Mouse (Mus musculus): Measurements from ENCODE around the gene Erv3.
A peak's percentile ranks its signal among the peaks of the same experiment; 100 is the strongest.

The Erv3 gene

DNA sequence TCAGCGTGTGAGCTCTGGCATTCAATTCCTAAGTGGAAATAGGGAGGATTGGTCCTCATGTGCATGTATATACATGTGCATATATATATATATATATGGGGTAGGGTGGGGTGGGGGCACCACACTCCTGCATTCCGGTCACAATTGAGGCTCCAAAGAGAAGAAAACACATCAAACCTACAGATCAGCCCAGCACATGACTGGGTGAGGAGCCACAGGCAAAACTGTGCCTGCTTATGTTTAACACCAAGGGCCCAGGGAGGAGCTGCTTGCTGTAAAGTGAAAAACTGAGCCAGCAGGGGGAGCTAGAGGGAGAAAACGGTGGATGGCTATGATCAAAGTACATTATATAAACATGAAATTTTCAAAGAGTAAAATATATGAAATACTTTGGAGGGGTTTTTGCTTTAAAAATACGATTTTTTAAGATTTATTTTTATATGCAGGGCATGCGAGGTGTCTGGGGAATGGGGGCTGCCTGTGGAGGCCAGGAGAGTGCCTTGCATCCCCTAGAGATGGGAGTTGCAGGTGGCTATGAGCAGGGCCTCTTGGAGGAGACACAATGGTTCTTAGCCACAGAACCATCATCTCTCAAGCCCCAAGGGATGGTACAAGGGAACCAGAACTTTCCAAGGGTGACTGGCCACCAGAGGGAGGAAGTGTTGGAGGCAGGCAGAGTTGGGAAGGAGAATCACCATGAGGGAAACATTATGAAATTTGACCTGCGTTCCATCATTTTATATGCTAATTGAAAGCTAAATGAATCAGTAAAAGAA, 38.4 kb downstream of the Erv3 start:
- peak; percentile 91 for DNase-seq

GRCm38 (mm10) chr2:131820088-131820675, 39.4 kb downstream of the Erv3 start:
- peak; percentile 86 for DNase-seq

DNA sequence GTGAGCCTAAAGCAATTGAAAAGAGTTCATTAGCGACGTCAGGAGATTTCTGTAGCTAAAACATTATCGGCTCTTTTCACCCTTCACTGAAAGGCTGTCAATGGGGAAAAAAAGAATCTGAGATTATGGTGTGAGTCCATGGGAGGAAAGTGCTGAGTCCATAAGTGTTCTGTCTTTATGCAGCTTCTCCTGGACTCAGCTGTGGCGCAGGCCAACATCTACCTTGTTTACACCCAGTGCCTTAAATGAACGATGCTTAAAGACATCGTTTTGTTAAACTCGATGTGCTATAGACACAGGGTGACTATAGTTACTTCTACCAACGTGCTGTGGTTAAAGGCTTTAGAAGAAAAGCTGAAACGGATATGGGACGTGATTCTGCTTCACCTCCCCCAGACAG, 45.2 kb downstream of the Erv3 start:
- no peak for DNase-seq

DNA sequence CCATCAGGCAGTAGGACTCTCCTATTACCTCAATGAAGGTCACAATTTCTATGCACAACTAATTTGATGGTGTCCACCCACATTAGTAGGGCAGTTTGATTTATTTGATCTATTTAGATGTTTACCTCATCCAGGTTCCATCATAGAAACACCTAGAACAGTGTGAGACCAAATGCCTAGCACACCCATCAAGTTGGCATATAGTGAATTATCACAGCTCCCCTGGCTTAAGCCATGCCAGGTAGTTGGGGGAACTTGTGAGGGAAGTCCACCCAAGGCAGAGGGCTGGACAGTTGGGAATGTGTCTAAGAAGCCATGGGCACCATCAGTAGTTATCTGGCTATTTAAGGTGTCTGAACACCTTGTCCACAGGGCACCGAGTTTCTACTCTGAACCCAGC, 46.1 kb downstream of the Erv3 start:
- no peak for DNase-seq

DNA sequence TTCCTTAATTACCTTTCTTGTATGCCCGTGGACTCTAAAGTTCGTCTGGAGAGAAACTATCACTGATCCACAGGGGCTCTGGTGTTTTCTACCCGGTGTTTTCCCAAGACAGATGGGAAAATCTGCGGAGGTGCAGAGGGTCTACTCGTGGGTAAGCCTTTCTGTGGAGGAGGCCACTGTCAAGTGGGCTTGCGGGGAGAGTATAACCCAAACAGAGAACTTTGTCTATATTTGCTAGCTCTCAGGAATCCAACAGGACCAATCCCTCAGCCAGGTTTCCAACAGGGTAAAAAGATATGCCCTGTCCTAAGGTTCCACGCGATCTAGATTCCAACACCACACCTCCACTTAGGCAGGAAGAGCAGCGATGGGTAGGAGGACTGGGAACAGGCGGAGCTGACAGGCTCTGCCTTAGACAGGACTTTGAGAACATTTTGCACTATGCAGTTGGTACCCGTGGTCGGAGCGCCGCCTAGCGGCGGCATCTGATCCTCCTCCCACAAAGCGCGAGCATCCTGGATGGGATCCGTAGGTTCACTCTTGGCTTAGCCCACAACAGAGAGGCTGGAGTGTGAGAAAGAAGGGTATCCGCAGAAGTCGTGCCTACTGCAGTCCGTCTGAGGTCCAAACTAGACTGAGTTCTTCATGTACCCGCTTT, 46.9 kb downstream of the Erv3 start:
- peak; percentile 71 for DNase-seq

GRCm38 (mm10) chr2:131811607-131812006, 47.9 kb downstream of the Erv3 start:
- no peak for DNase-seq

DNA sequence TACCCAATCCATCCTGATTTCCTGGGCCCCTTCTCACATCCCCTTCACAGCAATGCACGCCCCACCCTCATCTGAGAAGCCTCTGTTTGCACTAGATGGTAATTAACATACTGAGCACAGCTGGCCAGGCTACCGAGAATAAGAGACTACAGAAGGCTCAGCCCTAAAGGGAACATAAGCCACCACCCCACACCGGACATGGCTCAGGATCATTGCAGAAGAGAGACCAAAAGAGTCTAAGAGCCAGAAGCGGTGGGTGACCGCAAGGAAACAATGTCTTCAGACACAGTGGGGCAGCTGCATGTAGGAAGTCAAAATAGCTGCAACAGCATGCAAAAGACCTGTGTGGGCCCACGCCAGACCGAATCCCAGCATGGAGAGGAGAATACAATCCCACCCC, 50.7 kb downstream of the Erv3 start:
- no peak for DNase-seq

DNA sequence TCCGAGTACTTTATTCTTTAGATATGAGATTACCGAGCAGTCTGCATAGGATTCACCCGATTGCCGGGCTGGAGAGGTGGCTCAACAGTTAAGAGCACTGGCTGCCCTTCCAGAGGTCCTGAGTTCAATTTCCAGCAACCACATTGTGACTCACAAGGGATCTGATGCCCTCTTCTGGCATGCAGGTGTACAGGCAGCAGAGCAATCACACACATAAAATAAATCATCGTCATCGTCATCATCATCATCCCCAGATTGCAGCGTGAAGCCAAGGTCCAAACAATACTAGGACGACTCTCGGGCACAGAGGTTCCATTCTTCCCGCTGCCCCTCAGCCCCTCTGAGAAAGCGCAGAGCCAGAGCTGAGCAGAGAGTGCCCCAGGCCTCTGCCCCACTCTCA, 51.9 kb downstream of the Erv3 start:
- DNase-seq: no peak

DNA sequence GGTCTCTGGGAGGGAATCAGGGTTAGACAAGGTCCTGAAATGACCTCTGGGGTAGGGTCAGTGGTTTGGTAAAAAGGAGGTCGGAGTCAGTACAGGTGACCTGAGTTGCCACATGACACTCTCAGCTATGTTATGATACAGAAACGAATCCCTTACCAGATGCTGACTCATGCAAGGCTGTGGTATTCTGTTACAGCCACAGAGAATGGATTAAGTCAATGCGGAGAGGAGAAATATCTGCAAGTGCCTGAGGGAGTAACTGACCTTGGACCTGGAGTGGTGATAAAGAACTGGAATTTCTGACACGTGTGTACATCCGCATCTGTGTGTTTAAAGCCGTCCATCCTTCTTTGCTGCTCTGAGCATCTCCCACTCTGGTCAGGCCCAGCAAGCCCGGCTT, 52.7 kb downstream of the Erv3 start:
- no peak for DNase-seq

DNA sequence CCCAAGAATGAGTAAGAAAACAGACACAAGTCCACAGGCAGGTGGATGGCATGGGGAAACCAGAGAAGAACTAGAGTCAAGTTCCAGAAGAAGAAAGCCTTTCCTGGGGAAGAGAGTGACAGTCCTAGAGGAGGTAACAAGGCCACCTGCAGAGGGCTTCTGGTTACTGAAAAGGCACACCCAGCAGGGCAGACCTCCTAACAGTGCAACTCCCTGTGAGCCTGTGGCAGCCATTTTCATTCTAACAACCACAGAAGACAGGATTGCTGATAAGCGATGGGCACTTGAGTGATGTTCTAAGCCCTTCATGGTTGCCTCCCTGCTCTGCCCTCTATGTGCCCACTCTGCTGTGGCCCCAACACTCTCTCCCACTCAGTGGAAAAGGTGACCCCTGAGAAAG, 54.2 kb downstream of the Erv3 start:
- no peak for DNase-seq

GRCm38 (mm10) chr2:131803801-131804200, 55.7 kb downstream of the Erv3 start:
- no peak for DNase-seq

All from thymus, postnatal 4 days (tissue).